Mouse (Mus musculus) 3134 (cell line): ENCODE results near the gene Aire.

Source experiments
- DNase-seq: peaks from one replicate; pipeline ENCODE4 v3.0.0-alpha.2; 2011; ENCODE audit warnings: low spot score; ENCODE audit not compliant: insufficient read length; ENCODE audit errors: extremely low read depth

Aire gene

DNA sequence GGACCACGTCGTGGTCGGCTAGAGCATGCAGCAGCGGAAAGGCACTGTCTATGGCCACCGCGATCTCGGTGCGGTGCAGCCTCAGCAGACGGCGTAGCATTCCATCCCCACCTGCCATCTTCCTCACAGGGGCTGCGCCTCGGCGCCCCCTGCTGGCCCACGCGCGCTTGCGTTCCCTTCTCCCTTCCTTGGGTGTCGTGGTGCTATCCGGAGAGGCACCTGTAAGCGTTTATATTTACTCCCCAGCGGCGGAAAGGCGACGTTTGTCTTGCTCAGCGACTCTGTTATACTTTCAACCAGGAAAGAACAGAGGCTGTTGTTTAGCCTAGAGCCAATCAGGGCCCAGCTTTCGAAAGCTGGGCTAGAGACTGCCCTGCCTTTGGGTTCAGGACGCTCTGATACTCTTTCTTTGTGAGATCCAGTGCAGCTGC, at the start of gene Aire:
Gene Aire (minus strand): TSS at position 205 of the 431 bp plus-strand sequence.
- DNase-seq = no peak

DNA sequence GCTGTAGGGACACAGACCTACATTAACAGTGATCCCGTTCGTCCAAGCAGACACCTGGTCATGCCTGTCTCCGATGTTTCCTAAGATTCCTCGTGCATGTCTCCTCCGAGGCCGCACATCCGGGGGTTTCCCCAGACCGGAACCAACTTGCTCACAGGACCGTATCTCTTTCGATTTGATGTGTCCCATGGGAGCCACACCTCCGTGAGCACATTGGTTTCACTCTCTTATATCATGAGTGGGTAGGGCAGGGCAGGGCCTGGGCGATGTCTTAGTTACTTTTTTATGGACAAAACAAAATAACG, 49.3 kb upstream of the Aire start:
- DNase-seq = peak; percentile 53

DNA sequence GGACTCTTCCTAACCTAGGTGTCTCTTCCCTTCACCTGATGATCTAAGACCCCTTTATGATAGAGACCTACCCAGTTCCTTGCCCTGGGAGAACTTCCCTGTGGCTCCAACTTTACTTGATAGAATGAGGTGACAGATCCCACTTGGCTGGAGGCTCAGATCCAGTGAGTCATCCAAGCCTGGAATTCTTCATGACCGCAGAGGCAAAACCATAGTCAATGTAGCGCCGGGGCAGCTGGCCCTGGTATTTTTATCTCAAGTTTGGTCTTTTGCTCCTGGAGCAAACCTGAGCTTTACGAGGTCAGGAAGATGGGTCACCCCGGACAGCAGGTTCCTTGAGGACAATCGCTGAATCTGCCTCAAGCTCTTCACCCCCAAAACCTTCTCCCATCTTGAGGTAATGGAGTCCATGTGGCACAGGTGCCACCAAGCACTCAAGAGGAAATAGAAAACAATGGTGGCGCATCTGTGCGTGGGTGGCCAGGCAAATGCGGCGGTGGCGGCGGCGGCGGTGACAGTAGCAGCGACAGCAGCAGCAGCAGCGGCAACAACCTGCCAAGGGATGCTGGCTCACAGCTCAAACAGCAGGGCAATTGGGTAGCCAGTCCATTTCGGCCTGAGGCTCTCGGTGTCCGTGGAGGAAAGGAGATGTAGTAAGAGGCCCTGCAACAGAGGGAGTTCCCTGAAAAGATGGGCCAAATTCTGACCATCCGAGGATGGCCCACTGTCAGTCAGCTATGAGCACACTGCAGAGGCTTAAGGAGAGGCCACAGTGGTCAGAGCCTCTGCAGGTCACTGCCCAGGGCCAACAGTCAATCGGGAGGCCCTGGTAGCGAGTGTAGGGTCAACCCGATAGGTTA, 48.7 kb upstream of the Aire start:
- peak; percentile 65 for DNase-seq

DNA sequence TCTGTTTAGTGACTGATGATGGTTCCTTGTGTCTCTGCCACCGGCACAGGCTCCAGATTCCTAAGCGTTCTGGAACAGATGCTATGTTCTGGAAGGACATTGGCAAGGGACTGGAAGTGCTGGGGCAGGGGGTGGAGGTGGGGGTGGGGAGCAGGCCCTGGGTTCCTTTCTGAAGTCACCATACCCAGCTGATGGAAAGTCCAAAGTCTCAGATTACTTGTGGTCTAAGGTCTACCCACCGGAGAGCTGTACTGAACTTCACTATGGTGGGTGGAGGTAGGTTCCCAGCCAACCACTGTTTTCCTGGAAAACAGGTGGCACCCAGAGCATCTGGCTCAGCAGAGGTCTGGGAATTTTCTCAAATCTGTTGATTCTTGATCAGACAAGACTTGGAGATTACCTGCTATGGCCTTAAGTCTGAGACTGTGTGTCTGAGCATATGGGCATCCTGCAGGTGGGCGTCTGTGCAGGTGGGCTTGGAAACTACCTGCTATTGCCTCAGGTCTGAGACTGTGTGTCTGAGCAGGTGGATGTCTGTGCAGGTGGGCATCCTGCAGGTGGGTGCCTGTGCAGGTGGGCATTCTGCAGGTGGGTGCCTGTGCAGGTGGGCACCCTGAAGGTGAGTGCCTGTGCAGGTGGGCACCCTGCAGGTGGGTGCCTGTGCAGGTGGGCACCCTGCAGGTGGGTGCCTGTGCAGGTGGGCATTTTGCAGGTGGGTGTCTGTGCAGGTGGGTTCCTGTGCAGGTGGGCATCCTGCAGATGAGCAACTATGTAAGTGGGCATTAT, 47.5 kb upstream of the Aire start:
- DNase-seq = no peak

DNA sequence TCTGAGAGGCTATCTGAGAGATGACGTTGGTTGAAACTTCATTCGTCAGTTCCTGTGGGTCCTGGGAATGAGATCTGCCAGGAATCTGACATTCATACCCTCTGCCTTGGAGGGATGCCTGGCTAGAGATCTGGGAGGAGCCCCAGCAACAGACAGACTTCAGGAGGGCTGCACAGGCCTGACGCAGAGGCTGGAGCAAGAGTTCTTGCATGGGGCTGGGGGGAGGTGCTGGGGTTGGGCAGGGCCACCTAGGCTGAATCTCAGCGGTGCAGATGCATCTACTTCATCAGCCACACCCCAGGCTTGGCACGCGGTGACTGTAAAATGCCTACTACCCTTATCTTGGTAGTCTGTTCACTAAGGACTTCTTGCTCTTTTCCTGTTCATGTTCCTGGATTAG, 46.8 kb upstream of the Aire start:
- DNase-seq = no peak

DNA sequence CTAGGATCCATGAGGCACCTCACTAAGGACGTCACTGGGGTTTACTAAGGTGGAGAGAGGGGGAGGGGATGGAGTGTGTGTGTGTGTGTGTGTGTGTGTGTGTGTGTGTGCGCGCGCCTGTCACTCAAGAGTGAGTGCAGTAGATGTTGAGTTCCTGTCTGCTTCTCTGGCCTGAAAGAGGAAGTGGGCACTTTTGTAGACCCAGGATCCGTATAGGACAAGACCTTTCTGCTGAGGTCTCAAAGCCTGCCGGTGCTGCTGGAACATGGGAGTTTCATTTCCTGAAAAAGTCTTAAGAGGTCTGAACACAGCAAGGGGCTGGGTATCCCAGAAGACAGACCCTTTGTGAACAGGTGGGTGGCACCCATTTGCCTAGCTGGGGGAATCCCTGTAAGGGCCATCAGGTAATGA, 43.7 kb upstream of the Aire start:
- no peak for DNase-seq

DNA sequence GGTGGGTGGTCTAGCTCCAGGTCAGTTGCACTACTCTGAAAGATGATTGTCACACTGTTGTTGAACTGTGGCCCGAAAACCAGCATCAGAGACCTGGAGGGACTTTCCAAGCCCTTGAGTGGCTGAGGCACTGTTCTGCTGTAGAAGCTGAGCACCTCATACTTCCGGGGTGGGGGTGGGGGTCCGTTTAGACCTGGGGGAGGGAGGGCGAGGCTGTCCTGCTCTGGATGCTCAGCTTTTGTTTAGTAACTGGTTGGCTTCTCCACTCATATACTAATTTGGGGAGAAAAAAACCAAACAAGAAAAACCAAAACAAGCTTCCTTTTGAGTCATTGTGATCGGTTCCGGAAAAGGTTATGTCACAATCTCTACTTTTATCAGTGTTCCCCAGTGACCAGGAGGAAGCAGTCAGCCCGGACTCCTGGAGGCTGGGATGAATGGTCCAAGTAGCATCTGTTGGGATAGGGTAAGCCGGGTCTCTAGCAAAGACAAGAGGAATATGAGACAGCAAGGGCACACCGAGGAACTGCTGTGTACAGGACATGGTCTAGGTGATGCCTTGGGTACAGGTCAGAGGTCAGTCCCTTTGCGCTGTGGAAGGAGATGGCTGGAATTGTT, 43.1 kb upstream of the Aire start:
- no peak for DNase-seq

DNA sequence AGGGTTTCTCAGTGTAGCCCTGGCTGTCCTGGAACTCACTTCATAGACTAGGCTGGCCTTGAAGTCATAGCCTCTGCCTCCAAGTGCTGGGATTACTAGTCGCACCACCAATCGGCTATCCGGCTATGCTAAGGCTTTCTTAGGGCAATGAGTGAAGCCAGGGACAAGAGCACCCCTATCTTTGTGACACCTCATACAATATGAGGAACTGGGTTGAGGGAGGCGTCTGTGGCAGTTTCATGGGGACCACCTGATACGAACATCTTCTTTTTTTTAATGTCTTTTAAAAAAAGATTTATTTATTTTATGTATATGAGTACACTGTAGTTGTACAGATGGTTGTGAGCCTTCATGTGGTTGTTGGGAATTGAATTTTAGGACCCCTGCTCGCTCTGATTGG, 42.3 kb upstream of the Aire start:
- no peak for DNase-seq

DNA sequence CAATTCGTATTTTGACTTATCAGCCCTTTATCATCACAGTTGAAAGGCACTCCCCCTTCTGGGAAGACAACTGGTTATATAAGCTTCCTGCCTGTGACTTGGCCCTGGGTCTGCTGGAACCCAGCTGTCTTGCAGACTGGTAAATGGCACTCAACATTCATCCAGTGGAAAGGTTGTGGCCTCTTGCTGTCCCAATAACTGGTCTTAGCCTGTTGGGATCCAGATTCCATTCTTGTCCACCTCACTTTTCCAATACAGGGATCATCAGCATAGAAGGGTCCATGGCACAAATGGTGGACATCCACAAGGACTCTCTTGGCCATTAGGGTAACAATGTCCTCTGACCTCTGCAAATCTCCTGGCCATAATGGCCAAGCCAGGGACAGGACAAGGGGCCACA, 40.7 kb upstream of the Aire start:
- DNase-seq = no peak

DNA sequence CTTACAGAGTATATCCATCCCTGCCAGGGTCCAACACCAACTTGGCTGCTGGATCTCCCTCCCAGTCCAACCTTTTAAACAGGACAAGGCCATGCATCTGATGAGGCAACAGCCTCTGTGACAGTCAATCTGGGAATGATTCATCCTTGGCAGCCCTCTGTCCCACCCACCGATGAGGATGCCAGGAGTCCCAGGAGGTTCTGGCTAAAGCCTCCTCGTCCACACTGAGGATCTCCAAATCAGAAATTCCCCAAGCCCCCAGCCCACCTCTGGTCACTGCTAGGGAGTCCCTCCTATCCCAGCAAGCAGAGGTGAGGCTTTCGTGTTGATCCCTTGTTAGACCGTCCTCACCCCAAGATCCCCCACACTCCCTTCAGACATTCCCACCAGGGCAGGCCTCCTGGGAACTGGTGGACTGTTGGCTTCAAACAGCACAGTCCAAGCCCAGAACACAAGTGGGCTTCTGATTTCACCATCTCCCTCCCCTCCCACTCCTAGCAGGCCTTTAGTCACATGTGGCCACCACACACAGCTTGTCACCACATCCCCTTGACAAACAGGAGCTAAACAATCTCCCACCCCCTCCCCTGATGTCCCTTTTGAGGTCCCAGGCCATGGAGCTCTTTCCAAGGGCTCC, 36.7 kb upstream of the Aire start:
- peak; percentile 41 for DNase-seq

DNA sequence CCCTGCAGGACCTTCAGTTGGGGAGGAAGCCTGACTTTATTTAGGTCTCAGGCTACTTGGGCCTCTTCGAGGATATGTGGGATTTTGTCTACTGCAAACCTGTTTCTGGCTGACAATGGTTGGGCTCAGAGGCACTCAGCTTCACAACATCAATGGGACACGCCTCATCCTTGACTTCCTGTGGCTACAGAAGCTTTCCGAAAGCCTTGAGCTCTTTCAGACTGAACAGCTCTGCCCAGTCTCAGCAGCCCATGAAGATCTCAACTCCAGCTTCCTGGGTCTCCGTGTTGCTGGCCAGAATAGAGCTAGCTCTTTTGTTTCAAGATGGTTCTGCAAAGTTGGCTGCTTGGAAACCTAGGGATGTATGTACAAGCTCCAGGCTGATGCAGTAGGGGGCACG, 34.9 kb upstream of the Aire start:
- DNase-seq = no peak

DNA sequence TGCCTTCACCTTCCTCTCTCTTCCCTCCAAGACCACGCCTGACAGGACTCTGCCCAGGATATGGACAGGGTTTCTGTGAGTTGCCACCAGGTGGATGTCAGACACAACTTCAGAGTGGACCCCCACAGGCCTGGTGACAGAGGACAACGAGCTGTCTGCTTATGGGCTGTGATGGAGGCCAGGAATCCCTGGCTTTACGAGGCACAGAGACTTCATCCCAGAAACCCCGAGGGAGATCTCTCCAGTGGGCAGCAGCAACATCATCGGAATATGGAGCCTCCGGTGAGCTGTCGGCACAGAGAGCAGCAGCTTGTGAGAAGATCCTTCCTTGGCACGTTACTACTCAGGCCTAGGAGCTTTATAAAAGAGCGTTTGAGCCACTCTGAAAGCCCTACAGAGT, 34.5 kb upstream of the Aire start:
- no peak for DNase-seq

DNA sequence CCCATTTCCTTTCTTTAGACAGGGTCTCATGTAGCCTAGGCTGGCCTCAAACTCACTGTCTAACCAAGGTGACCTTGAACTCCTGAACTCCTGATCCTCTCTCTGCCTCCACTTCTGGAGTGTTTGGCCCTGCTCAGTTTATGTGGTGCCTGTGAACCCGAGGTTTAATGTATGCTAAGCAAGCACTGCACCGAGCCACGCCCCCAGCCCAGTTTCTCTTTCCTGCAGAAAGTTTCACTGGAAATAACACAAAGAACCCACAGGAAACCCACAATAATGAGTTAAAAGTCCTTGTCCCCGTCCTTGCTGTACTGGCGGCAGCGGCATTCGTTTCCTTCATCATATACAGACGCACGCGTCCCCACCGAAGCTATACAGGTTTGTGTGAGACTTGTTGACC, 31.6 kb upstream of the Aire start:
- DNase-seq = no peak

DNA sequence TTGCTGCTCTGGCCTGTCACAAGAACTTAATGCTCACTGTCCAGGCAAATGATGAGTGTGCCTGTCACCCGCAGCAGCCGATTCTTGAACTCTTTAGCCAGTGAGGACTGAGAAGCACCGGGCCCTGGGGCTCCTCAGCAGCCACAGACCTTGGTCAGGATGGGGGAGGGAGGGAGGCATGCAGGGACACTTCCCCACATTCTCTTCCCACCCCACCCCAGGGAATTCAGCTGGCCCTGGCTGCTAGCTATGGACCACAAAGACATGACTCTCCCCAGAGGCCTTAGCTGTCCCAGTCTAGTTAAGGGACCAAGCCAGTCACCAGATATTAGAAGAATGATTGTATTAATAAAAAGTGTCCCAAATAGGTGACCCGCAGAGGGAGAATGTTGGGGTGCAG, 30.7 kb upstream of the Aire start:
- no peak for DNase-seq

DNA sequence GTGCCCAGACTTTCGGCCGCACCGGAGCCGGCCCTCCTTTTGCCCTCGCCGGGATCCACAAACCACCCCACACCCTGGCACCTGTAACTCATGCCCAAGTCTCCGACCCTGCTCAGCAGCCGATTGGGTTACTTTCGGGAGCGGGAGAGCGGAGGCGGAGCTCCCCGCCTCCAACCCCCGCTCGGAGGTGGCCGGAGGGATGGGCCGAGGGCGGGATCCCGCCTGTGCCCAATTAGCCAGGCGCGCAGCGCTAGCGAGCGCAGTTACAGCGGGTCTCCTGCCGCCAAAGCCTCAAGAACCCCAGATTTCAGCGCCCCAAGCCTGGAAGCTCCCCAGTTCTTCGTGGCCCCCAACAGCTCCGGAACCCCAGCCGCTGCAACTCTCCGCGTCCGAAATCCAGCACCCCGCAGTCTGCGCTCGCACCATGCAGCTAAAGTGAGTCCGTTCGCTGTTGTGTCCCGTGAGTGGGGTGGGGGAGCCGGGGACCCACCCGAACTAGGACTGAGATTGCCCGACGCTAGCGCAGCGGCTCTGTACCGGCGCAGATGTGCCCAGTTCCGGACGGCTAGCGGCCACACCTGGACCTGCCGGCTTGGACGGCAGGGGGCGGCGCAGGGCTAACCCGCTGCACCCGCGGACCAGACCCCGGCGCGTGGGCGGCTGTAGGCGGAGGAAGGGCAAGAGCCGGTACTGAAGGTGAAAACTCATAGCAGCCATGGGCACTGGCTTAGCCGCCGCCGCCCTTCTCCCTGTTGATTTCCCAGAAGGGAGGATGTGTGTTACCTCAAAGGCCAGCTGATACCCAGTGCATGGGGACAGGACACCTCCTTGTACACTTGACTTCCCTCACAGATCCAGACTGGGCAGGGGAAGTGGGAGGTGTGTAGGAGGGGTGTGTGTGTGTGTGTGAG, 25.9 kb upstream of the Aire start, which contains the start of gene Icosl:
Gene Icosl (plus strand): TSS at position 202 of the 911 bp plus-strand sequence.
- no peak for DNase-seq

DNA sequence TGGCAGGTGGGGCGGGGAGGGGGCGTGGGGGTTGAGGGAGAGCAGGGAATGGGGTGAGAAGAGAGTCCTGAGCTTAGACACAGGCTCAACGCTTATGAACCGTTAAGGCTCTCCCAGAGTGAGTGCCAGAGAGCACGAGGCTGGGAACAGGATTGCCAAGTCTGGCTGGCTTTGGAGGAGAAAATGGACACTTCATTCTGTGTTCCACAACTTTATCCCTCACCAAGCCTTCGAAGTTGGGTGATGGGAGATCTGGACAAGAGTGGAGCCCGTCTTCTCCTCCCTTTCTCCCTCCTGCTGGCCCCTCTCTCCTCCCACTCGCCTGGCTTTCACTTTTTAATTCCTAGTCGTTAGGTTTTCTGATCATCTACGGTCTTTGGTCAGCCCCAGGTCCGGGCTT, 25.1 kb upstream of the Aire start:
- no peak for DNase-seq

DNA sequence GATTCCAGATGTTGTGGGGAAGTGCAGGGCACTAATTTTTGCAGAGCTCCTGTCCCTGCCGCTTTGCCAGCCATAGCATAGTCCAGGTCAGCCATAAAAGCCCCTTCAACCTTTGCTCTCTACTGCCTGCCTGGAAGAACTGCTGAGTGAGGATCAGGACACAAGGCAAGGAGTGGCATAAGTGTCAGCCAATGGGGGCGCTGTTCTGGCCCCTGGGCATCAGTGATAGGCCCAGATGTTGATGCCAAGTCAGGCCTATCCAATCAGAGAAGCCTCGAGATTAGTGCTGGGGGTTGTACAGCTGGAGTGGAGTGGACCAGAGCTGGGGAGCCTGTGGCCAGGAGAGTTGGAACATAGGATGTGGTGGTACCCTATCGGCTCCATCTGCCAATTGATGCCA, 23.8 kb upstream of the Aire start:
- no peak for DNase-seq

DNA sequence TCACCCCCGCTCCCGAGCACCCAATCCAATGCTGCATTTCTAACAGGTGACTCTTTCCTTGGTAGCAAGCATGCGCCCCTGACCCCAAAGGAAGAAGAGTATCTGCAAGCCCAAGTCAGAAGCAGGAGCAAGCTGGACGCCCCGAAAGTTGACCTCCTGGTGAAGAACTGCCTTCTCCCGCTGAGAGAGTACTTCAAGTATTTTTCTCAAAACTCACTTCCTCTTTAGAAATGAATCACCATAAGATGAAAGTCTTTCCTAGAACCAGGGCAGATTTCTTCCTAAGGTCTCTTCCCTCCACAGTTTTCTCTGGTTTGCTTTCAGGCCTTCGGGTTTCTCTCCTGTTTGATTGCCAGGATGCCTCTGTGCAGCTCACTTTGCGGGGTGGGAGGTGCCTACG, 19.7 kb upstream of the Aire start:
- no peak for DNase-seq

DNA sequence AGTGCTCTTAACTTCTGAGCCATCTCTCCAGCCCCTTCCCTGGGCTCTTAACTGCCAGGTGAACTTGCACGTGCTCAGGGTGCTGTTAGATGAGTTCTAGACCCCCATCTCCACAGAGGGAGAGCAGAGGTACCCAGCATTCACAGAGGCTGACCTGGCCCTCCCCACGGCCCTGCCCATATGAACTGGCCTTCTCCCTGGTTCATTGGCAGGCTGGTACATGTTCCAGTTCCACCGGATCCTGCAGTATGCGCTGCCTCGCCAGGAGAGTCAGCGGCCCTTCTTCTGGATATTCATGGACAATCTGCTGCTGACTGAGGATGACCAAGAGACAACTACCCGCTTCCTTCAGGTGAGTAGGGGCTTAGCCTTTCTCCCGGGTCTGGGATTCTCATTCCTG, 13.6 kb upstream of the Aire start:
- no peak for DNase-seq
